Mouse (Mus musculus): ENCODE results near the gene Stpg3.
"Not testable (repeated sequence)": the region's sequence is repeated elsewhere in the genome, so short reads cannot be mapped to it uniquely, and the experiment has no call there.

Gene Stpg3

DNA sequence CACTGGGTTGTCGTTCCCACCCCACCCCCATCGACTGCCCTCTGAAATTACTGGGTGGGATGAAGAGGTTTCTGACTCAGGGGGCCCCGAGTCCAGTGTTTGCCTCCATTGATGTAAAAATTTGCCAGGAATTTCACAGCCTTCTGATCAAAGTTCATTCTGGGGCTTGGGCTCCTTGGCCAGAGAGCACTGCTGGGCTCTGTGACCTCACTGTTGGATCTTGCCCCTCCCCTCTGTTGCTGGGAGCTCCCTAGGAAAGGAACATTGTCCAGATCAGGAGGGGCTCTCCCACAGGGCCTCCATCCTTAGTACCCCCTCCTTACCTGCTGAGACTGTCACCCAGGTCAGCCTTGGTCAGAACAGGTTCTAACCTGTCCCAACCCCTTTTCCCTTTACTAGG is at the start of gene Stpg3:
Stpg3 (minus strand) TSS at position 194 of the 400 bp plus-strand sequence.
- no peak for DNase-seq (ENCODE audit: low spot score)

- no peak for DNase-seq (ENCODE audit: low spot score)
These were observed 49.3 kb upstream of the Stpg3 start for GRCm38 (mm10) chr2:25263623-25264285.

GRCm38 (mm10) chr2:25262795-25263622 is 48.6 kb upstream of the Stpg3 start:
- no peak for DNase-seq (ENCODE audit: low spot score)

DNA sequence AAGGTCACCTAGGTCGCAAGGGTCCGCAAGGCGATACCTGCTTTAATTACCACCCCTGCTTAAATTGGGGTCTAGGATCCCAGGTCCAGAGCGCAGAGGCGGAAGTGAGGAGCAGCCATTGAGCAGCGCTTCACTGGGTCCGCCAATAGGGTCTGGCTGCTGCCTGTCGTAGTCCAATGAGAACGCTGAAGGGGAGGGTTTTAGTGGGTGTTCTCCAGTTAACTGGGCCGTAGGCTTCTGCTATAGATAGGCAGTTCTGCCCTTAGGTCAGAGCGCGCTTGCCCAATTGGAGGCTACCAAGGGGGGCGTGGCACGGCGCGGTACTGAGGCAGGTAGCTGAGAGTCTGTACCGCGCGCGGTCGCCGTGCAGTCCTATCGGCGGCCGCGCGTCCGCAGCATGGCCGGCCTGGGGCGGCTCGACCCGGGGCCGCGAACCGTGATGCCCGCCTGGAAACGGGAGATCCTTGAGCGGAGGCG is 47.9 kb upstream of the Stpg3 start, which contains the start of gene Tprn:
Tprn (plus strand) TSS at position 328 of the 477 bp plus-strand sequence.
- peak; percentile 80 for DNase-seq (ENCODE audit: low spot score)

DNA sequence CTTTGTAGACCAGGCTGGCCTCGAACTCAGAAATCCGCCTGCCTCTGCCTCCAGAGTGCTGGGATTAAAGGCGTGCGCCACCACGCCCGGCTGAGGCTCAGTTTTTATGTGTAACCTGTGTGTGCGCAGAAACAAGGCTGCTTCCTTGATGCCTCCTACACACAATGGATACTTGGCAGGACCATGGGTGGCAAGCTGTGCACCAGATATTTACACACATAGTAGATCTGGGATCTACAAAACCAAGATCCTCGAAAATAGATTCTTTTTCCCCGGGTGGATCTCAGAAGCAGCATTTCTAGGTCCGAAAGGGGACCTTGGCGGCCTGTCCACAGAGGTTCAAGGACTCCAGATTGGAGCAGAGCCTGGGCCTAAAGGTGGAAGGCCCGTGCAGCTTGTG is 47.4 kb upstream of the Stpg3 start:
- DNase-seq (ENCODE audit: low spot score), result no peak

DNA sequence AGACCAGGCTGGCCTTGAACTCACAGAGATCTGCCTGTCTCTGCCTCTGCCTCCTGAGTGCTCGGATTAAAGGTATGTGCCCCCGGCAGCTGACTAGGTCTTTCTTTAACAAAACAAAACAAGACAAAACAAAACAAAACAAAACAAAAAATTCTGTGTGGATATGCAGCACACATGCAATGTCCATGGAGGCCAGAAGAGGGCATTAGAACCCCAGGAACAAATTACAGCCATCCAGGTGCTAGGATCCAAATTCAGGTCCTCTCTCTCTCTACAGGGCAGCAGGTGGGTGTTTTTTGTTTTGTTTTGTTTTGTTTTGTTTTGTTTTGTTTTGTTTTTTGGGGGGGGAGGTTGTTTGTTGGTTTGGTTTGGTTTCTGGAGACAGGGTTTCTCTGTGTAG is 44.5 kb upstream of the Stpg3 start:
- DNase-seq (ENCODE audit: low spot score), result no peak

- DNase-seq (ENCODE audit: low spot score), result not testable (repeated sequence)
These were observed 42.8 kb upstream of the Stpg3 start for GRCm38 (mm10) chr2:25257250-25257649.

GRCm38 (mm10) chr2:25256443-25257109 is 42.1 kb upstream of the Stpg3 start:
- DNase-seq (ENCODE audit: low spot score), result not testable (repeated sequence)

- DNase-seq (ENCODE audit: low spot score), result peak; percentile 76
These were observed 40.9 kb upstream of the Stpg3 start, which contains the start of gene Tmem203 for GRCm38 (mm10) chr2:25255284-25255779. Tmem203 (plus strand) TSS chr2:25255439.

GRCm38 (mm10) chr2:25252331-25252730 is 37.9 kb upstream of the Stpg3 start:
- no peak for DNase-seq (ENCODE audit: low spot score)

DNA sequence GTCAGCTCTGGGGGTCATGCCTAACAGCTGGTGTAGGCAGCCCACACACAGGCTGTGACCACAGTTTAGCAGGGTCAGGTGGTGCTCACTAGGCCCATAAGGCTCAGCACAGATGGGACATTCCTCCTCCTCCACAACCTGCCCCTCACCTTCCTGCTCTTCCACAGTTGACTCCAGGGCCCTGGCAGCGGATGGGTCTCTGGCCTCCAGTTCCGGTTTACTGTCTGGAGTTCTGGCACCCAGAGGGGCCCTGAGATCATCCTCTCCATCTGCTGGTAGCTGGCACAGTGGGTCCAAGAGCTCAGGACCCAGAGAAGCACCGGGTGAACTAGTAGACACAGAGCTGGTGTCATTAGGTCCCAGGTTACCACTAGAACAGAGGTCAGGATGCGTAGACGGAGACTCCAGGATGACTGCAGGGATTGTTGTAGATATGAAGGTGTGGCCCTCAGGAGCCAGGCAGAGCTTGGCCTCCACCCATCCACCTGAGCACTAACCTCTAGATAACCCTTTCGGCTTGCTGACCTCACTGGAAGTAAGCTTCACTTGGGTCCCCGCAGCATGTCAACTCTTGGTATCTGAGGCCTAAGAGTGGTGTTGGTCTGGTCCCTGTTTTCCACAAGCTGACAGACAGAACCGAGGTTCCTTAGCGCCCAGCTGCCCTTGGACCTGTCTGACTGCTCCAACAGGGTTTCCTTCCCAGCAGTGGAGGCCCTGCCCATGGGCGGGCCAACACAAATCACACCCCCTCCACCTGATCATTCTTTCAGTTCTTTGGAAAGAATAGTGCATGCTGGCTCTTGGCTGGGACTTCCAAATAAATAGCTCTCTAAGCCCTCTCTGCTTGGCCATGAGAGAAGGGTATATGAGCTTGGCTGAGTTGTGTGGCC is 32.0 kb upstream of the Stpg3 start, which contains the start of gene AL732309.1:
AL732309.1 (minus strand) TSS at position 681 of the 890 bp plus-strand sequence.
- no peak for DNase-seq (ENCODE audit: low spot score)

DNA sequence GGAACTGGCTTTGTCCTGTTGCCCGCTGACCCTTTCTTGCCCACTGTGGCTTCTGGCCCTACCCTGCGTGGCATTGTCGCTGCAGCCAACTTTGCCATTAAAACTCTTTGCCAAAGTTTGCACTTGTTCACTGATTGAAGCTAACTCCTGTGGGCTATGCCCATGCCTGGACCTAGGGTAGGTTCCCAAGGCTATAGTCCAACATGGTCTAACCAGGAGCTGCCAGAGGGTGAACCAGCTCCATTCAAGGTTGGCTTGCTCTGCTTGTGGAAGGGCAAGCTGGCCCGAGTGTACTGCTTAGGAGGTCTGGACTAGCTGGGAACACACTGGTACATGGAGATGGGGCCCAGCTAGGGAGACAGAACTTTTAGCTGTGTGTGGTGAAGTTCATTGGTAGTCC is 29.7 kb upstream of the Stpg3 start:
- no peak for DNase-seq (ENCODE audit: low spot score)

- DNase-seq (ENCODE audit: low spot score), result no peak
These were observed 28.9 kb upstream of the Stpg3 start for GRCm38 (mm10) chr2:25243342-25243741.

GRCm38 (mm10) chr2:25242101-25242506 is 27.7 kb upstream of the Stpg3 start, which contains the start of the genes Rnf208 and Cysrt1:
Rnf208 (plus strand) TSS chr2:25242255.
Cysrt1 (minus strand) TSS chr2:25242452.
- no peak for DNase-seq (ENCODE audit: low spot score)

- no peak for DNase-seq (ENCODE audit: low spot score)
These were observed 27.0 kb upstream of the Stpg3 start for GRCm38 (mm10) chr2:25241438-25241775.

GRCm38 (mm10) chr2:25240723-25241437 is 26.4 kb upstream of the Stpg3 start:
- peak; percentile 56 for DNase-seq (ENCODE audit: low spot score)

DNA sequence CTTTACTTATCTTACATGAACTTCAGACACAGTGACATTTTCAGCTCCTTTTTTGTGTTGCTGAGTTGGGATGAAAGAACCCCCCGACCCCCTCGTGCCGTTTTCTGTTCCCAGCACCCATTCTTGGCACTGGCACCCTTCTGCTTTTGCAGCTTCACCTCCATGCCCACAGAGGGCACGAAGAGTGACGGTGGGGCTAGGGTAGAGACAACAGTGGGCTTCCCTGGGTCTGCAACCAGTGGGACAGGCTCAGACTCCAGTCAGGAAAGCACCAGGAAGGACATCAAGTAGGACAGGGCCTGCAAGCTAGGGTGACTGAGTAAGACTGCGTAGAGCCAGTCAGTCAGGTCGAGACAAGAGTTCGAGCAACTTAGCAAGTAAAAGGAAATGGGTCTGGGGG is 25.9 kb upstream of the Stpg3 start:
- DNase-seq (ENCODE audit: low spot score), result no peak

GRCm38 (mm10) chr2:25239766-25240165 is 25.3 kb upstream of the Stpg3 start:
- no peak for DNase-seq (ENCODE audit: low spot score)

- DNase-seq (ENCODE audit: low spot score), result no peak
These were observed 23.7 kb upstream of the Stpg3 start for GRCm38 (mm10) chr2:25238106-25238505.

- no peak for DNase-seq (ENCODE audit: low spot score)
These were observed 23.1 kb upstream of the Stpg3 start for GRCm38 (mm10) chr2:25237522-25237921.

Data from ovary, postnatal 14 days (tissue).